7 mouse cellular contexts compared by ENCODE assay signal in the genomic region with DNA sequence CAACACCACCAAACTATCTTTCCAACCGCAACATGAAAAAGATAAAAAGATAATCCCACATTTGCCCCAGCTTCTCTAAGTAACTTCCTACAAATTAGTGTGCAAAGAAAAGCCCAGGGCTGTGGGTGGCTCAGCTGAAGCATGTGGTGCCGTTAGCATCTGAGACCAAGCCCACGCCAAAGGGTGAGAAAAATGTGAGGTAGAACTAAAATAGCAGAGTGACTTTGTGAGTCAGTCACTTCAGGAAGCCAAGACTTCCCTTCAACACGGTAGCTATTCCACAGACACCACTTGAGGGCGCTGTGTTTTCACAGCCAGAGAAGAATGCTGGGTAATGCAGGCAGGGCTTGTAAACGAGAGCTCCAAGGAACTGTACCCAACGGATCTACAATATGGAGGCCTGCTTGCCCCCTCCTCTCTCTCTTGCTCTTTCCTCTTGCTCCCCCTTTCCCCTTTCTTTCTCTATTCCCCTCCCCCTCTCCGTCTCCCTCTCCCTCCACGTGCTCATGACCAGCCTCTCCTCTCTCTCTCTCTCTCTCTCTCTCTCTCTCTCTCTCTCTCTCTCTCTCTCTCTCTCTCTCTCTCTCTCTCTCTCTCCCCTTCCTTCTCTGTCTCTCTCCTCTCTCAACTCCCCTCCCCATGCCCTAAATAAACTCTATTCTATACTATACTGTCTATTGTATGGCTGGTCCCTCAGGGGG. TPM values are rescaled to one million over a fixed set of nuclear protein-coding genes. Genes with fewer than 3 reads are reported as not detected.
DNase-seq lines count a peak whose midpoint lies in the region; ATAC-seq lines count a peak whose summit lies in the region.

No protein-coding gene starts in this region.

- H3K9me3 ChIP-seq in neural tube, embryonic 15.5 days (replicated peaks) = no peaks in the 10 kb centered on the region

- no peak overlapping the region for H3K9ac ChIP-seq in neural tube, embryonic 15.5 days (replicated peaks)

- no peaks in the 10 kb centered on the region for H3K4me1 ChIP-seq in neural tube, embryonic 15.5 days

- whole genome bisulfite sequencing in neural tube, embryonic 15.5 days = 48% methylated on average over 9 of the region's 9 CpGs

- no peaks in the 10 kb centered on the region for H3K36me3 ChIP-seq in neural tube, embryonic 15.5 days

- H3K27ac ChIP-seq in neural tube, embryonic 15.5 days (replicated peaks) = no peak overlapping the region

- peak; percentile 21 for DNase-seq in neural tube, embryonic 10.5 days (ENCODE audit: extremely low spot score, low spot score)
- peak; percentile 46 for DNase-seq in fibroblast of lung, adult 2 months (ENCODE audit: low read depth)
- DNase-seq in kidney, postnatal 36 days = peak; percentile 60 to 80
- DNase-seq in lung, adult 18-20 months = peak; percentile 50 to 64
- peak; percentile 50 for DNase-seq in spleen, adult 12 weeks (ENCODE audit: low spot score)

- H3K4me3 ChIP-seq in neural tube, embryonic 15.5 days (replicated peaks) = no peak overlapping the region

- H3K4me2 ChIP-seq in neural tube, embryonic 15.5 days = no peak overlapping the region

- no peak for ATAC-seq in neural tube, embryonic 15.5 days (ENCODE audit: low FRiP score)
- peak; percentile 90 for ATAC-seq in activated CD4-positive, CD25-positive, alpha-beta regulatory T cell, adult 4 months

- H3K27me3 ChIP-seq in neural tube, embryonic 15.5 days (replicated peaks) = no peaks in the 10 kb centered on the region

RNA-seq across cellular contexts. Expression of a gene that starts 8.2 kb away (rescaled TPM):
- polyA plus RNA-seq in neural tube, embryonic 15.5 days (2015; fragmentation: Nextera tagmentation; extraction: Ambion mirVana) = not detected in 2 replicates
- polyA plus RNA-seq in activated CD4-positive, CD25-positive, alpha-beta regulatory T cell, adult 4 months (2017; shearing (Covaris generic)) = not detected

RNA-seq across cellular contexts. Expression of a gene that starts 22.6 kb away (rescaled TPM):
- polyA plus RNA-seq in neural tube, embryonic 15.5 days (2015; fragmentation: Nextera tagmentation; extraction: Ambion mirVana) = 53.9 and 56.1 TPM in 2 replicates
- polyA plus RNA-seq in activated CD4-positive, CD25-positive, alpha-beta regulatory T cell, adult 4 months (2017; shearing (Covaris generic)) = 10 to 100 TPM; 11.4 to 15.9 TPM

RNA-seq across cellular contexts. Expression of a gene that starts 25.0 kb away (rescaled TPM):
- 2.0 and 3.5 TPM in 2 replicates for polyA plus RNA-seq in neural tube, embryonic 15.5 days (2015; fragmentation: Nextera tagmentation; extraction: Ambion mirVana)
- polyA plus RNA-seq in activated CD4-positive, CD25-positive, alpha-beta regulatory T cell, adult 4 months (2017; shearing (Covaris generic)) = 1 to 10 TPM; 1.5 to 2.5 TPM

RNA-seq across cellular contexts. Expression of a gene that starts 39.5 kb away (rescaled TPM):
- polyA plus RNA-seq in neural tube, embryonic 15.5 days (2015; fragmentation: Nextera tagmentation; extraction: Ambion mirVana) = 0.93 and 1.2 TPM in 2 replicates
- polyA plus RNA-seq in activated CD4-positive, CD25-positive, alpha-beta regulatory T cell, adult 4 months (2017; shearing (Covaris generic)) = 10 to 100 TPM in 1 of 2 experiments, 1 to 10 TPM in 1; 6.5 to 15.4 TPM

RNA-seq across cellular contexts. Expression of a gene that starts 41.1 kb away (rescaled TPM):
- 515 and 564 TPM in 2 replicates for polyA plus RNA-seq in neural tube, embryonic 15.5 days (2015; fragmentation: Nextera tagmentation; extraction: Ambion mirVana)
- polyA plus RNA-seq in activated CD4-positive, CD25-positive, alpha-beta regulatory T cell, adult 4 months (2017; shearing (Covaris generic)) = 100 to 1,000 TPM; 389 to 432 TPM
